Mouse (Mus musculus) right cerebral cortex, postnatal 4 days (tissue): Measurements from ENCODE around the gene Cog6.
"Not testable (repeated sequence)": the region's sequence is repeated elsewhere in the genome, so short reads cannot be mapped to it uniquely, and the experiment has no call there.

Experiments used
- DNase-seq: peaks from one replicate; pipeline ENCODE4 v3.0.0-alpha.2; 2022

Gene Cog6

GRCm38 (mm10) chr3:53031586-53031985, 14.5 kb upstream of the Cog6 start:
- no peak for DNase-seq

GRCm38 (mm10) chr3:53029046-53029445, 12.0 kb upstream of the Cog6 start:
- peak; percentile 89 for DNase-seq

GRCm38 (mm10) chr3:53027333-53027732, 10.3 kb upstream of the Cog6 start:
- DNase-seq: no peak

GRCm38 (mm10) chr3:53007411-53007810, 9.6 kb downstream of the Cog6 start:
- DNase-seq: no peak

GRCm38 (mm10) chr3:53004406-53005114, 12.5 kb downstream of the Cog6 start:
- no peak for DNase-seq

- DNase-seq: no peak
Measured at GRCm38 (mm10) chr3:53002076-53002475, 15.0 kb downstream of the Cog6 start.

- no peak for DNase-seq
Measured at GRCm38 (mm10) chr3:52999996-53000395, 17.0 kb downstream of the Cog6 start.

GRCm38 (mm10) chr3:52999016-52999744, 17.9 kb downstream of the Cog6 start:
- no peak for DNase-seq

- DNase-seq: no peak
Measured at GRCm38 (mm10) chr3:52997381-52997780, 19.7 kb downstream of the Cog6 start.

- DNase-seq: no peak
Measured at GRCm38 (mm10) chr3:52996635-52997034, 20.4 kb downstream of the Cog6 start.

GRCm38 (mm10) chr3:52994666-52995065, 22.4 kb downstream of the Cog6 start:
- DNase-seq: peak; percentile 23

- no peak for DNase-seq
Measured at GRCm38 (mm10) chr3:52993296-52993695, 23.7 kb downstream of the Cog6 start.

GRCm38 (mm10) chr3:52990041-52990737, 26.8 kb downstream of the Cog6 start:
- DNase-seq: no peak

GRCm38 (mm10) chr3:52985508-52985941, 31.5 kb downstream of the Cog6 start:
- DNase-seq: not testable (repeated sequence)

GRCm38 (mm10) chr3:52983772-52984171, 33.3 kb downstream of the Cog6 start:
- DNase-seq: no peak

- no peak for DNase-seq
Measured at GRCm38 (mm10) chr3:52982993-52983392, 34.0 kb downstream of the Cog6 start.

GRCm38 (mm10) chr3:52974674-52975556, 42.1 kb downstream of the Cog6 start:
- peak; percentile 82 for DNase-seq

- no peak for DNase-seq
Measured at GRCm38 (mm10) chr3:52972916-52973315, 44.1 kb downstream of the Cog6 start.

- DNase-seq: no peak
Measured at GRCm38 (mm10) chr3:52967046-52967445, 50.0 kb downstream of the Cog6 start.

GRCm38 (mm10) chr3:52964206-52964605, 52.8 kb downstream of the Cog6 start:
- DNase-seq: no peak

- no peak for DNase-seq
Measured at GRCm38 (mm10) chr3:52963441-52963840, 53.6 kb downstream of the Cog6 start.

GRCm38 (mm10) chr3:52962391-52962790, 54.6 kb downstream of the Cog6 start:
- no peak for DNase-seq

- no peak for DNase-seq
Measured at GRCm38 (mm10) chr3:52961661-52962060, 55.4 kb downstream of the Cog6 start.
